Mouse (Mus musculus): Measurements from ENCODE around the gene Corin. TPM values are rescaled to one million over a fixed set of nuclear protein-coding genes. Genes with fewer than 3 reads are reported as not detected.

Corin gene
- polyA plus RNA-seq, 1 experiment from 2014 or later, result 0.06 TPM

DNA sequence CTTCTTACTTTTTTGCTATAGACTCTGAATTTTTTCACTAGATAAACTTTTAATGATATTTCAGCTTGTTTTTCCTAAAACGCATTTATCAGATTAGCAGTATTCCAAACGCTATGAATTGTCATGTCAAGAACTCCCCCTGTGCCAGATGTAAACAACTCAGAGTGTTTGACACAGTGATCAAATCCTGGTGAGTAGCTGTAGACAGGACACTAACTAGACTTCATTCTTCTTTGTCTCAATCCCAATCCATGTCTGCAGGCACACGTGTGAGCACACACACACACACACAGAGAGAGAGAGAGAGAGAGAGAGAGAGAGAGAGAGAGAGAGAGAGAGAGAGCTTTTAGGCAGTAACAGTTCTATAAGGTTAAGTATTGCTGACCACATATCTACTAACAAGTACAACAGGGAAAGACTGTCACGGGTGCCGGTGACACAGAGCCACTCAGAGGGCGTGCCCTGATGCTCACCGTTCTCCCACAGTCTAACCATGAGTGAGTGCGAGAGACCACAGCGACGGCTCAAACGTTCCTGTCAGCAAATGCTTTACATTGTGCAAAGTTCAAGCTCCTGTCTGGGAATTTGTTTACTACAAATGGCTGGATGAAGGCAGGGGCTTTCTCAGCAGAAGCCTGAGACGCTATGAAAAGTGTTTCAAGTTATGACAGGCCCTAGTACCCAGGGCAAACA lies 31.8 kb downstream of the Corin start:
- no peaks in the 10 kb centered on the region for H3K27me3 ChIP-seq
- WGBS, result 83% methylated on average over 12 of the region's 12 CpGs
- no peaks in the 10 kb centered on the region for H3K9me3 ChIP-seq (replicated peaks)
- H3K36me3 ChIP-seq (ENCODE audit: poor library complexity, severe bottlenecking), result no peaks in the 10 kb centered on the region
- H3K4me2 ChIP-seq, result no peak overlapping the region
- H3K4me1 ChIP-seq, result no peaks in the 10 kb centered on the region
- no peak overlapping the region for H3K27ac ChIP-seq
- no peak overlapping the region for H3K4me3 ChIP-seq
- no peak for ATAC-seq
- no peak overlapping the region for H3K9ac ChIP-seq

DNA sequence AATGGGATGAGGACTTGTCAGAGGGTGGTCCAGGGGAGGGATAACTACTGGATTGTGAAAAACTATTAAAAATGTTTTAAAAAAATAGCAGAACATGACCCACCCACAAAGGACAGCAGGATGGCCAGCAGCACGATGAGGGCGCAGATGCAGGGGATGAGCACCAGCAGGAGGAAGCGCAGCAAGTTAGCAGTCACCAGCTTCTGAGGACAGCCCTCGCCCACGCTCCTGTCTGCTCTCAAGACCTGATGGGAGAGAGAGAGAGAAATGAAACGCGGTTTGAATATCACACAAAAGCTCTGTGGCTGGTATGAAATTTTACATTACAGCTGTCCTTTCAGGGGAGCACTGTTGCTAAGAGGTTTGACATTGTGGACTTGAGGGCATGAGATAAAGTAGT lies 32.5 kb downstream of the Corin start:
- H3K36me3 ChIP-seq (ENCODE audit: poor library complexity, severe bottlenecking), result no peaks in the 10 kb centered on the region
- H3K9me3 ChIP-seq (replicated peaks), result no peaks in the 10 kb centered on the region
- 86% methylated on average over 7 of the region's 7 CpGs for WGBS
- no peak overlapping the region for H3K9ac ChIP-seq
- no peak overlapping the region for H3K27ac ChIP-seq
- H3K4me2 ChIP-seq, result no peak overlapping the region
- no peaks in the 10 kb centered on the region for H3K27me3 ChIP-seq
- H3K4me1 ChIP-seq, result no peaks in the 10 kb centered on the region
- no peak for ATAC-seq
- no peak overlapping the region for H3K4me3 ChIP-seq

DNA sequence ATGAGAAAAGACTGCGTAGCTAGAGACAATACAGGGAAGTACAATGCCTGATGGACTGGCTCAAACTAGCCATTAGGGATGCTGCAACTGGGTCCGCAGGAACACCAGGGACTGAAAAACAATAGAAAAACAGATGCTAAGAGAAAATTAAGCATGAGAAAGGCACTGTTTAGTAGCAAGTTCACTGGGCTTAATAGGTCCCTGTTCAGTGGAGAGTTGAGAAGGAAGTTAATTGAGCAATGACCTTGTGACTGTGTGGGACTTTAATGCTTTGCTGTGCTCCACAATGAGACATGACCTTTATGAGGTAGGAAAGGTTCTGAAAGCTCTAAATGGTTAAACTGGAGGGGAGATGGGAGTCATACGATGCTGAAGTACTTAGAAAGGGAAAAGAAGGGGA lies 39.3 kb downstream of the Corin start:
- no peak for ATAC-seq
- Histone ChIP-seq H3K27ac (no peak overlapping the region), H3K9ac (no peak overlapping the region), H3K4me2 (no peak overlapping the region), H3K4me3 (no peak overlapping the region), H3K36me3 (ENCODE audit: poor library complexity, severe bottlenecking) (no peaks in the 10 kb centered on the region), H3K9me3 (replicated peaks) (no peaks in the 10 kb centered on the region), H3K27me3 (no peaks in the 10 kb centered on the region), H3K4me1 (no peaks in the 10 kb centered on the region)
- WGBS, result 61% methylated on average over 3 of the region's 3 CpGs

DNA sequence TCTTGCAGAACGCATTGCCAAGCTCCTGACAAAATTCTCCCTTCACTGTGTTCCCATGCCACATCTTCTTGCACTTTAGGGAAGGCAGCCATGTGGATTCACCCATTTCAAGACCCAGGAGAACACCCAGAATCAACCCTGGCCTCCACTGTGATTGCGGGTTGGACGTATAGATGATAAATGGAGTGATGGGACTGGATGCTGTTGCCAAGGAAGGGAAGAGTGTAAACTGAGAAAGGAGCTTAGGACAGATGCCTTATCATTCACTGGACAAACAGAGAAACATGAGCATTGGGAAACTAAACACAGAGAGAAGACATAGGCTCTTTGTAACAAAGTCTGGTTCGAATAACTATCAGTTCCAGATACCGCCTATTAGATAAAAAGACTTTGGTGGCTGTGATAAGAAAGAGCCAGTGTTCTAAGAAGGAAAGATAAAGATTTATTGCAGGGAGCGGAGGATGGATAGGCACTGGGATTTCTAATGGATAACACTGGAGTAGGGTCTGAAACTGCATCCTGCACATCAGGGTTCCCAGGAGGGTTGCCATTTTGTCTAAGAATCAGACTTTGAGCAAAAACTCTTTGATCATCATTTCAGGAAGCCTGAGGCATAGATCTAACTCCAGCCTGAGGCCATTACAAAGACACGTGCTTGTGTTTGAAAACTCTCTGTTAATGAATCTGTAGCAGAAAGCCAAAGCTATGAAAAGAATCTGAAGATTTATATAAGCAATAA lies 44.7 kb downstream of the Corin start:
- Histone ChIP-seq H3K9ac (no peak overlapping the region), H3K9me3 (replicated peaks) (no peaks in the 10 kb centered on the region), H3K27me3 (no peaks in the 10 kb centered on the region), H3K4me3 (no peak overlapping the region), H3K36me3 (ENCODE audit: poor library complexity, severe bottlenecking) (no peaks in the 10 kb centered on the region), H3K4me2 (no peak overlapping the region), H3K4me1 (no peaks in the 10 kb centered on the region), H3K27ac (no peak overlapping the region)
- 92% methylated on average over 7 of the region's 7 CpGs for WGBS
- no peak for ATAC-seq

DNA sequence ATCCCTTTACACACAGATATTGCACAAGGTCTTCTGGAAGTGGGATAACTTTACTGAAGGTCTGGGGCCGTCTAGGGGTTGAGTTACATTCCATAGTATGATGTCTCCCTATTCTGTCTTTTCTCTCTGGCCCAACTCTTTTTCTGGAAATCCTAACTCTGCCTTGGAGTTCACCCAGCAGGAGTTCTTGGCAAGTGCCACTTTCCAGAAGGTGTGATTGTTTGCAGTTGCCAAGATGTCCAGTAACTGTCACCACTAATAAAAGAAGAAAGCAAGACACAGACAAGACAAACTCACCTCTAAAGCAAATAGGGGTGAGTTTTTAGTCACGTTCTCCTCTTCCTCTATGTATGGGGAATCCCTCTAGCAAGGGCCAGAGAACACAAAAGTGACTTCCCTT lies 50.6 kb downstream of the Corin start:
- H3K4me2 ChIP-seq, result no peak overlapping the region
- ATAC-seq, result no peak
- 60% methylated on average over 2 of the region's 2 CpGs for WGBS

DNA sequence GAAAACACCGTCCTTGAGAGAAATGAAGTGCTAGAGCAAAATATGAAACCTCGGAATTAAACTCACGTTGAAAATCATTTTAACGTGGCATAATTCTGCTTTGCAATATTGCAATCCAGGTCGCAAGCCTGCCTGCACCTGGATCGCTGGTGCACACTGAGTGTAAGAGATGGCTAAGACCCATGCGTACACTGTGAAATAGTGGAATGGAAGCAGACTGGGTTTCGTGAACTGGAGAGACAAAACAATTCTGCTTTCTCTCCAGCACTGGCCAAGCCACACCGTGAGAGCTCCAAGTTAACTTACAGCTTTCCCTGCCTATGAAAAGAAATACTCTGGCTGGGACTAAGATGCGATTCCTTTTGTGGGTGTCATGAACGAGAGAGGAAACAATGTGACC lies 51.1 kb downstream of the Corin start:
- no peaks in the 10 kb centered on the region for H3K9me3 ChIP-seq (replicated peaks)
- H3K9ac ChIP-seq, result no peak overlapping the region
- H3K4me3 ChIP-seq, result no peak overlapping the region
- H3K36me3 ChIP-seq (ENCODE audit: poor library complexity, severe bottlenecking), result no peaks in the 10 kb centered on the region
- no peaks in the 10 kb centered on the region for H3K27me3 ChIP-seq
- H3K27ac ChIP-seq, result peak overlapping the region; percentile 14; the same call in 1 of the 2 replicates
- peak; percentile 67; the same call in 1 of the 2 replicates for ATAC-seq
- WGBS, result 55% methylated on average over 11 of the region's 11 CpGs
- peaks cover 16% of the 10 kb centered on the region for H3K4me1 ChIP-seq
- no peak overlapping the region for H3K4me2 ChIP-seq

More for the DNA sequence above, 50.6 kb downstream of the Corin start:
- H3K27ac ChIP-seq, result no peak overlapping the region
- peaks cover 16% of the 10 kb centered on the region for H3K4me1 ChIP-seq
- H3K9me3 ChIP-seq (replicated peaks), result no peaks in the 10 kb centered on the region
- no peak overlapping the region for H3K9ac ChIP-seq
- no peaks in the 10 kb centered on the region for H3K36me3 ChIP-seq (ENCODE audit: poor library complexity, severe bottlenecking)
- no peak overlapping the region for H3K4me3 ChIP-seq
- H3K27me3 ChIP-seq, result no peaks in the 10 kb centered on the region

DNA sequence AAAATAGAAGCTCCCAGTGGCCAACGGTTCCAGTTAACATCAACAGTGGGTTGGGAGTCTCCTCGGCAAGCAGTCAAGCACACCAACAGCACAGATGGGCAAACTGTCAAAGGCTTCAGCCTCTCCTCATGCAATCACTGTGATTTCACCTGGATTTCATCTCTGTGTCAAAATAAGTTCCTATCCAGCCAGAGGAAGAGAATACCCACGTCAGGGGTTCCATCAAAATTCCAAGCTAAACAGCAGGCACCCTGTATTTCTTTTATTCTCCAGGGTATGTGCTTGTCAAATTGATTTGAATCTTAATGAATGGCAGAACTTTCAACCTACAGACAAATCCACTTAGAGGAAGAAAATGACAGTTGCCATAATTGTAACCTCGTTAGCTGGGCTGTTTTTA lies 51.5 kb downstream of the Corin start:
- WGBS, result 33% methylated on average over 4 of the region's 4 CpGs
- ATAC-seq, result peak; percentile 75

DNA sequence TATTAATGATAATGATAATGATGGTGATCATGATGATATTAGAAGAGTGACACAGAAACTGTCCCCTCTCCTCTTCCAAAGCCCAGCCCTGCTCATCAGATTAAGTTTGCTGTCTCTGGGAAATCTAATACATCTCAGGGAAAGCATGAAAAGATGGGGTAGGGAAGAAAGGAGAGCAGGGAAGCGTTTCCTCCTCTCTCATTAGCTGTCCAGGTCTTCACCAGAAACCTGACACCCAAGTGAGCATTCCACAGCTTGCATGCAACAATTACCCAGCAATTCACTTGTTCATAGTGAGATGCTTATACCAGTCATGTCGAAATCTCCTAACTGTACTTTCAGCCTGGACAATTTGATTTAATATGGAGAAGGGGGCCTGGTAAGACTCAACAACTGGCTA lies 55.4 kb downstream of the Corin start:
- Histone ChIP-seq H3K27ac (no peak overlapping the region), H3K4me1 (peaks cover 14% of the 10 kb centered on the region), H3K9me3 (replicated peaks) (no peaks in the 10 kb centered on the region), H3K4me2 (no peak overlapping the region), H3K27me3 (no peaks in the 10 kb centered on the region), H3K36me3 (ENCODE audit: poor library complexity, severe bottlenecking) (no peaks in the 10 kb centered on the region), H3K9ac (no peak overlapping the region), H3K4me3 (no peak overlapping the region)
- ATAC-seq, result no peak
- WGBS, result 72% methylated on average over 2 of the region's 2 CpGs

More for the DNA sequence above, 51.5 kb downstream of the Corin start:
- no peak overlapping the region for H3K4me2 ChIP-seq
- H3K27me3 ChIP-seq, result no peaks in the 10 kb centered on the region
- H3K4me3 ChIP-seq, result no peak overlapping the region
- H3K9ac ChIP-seq, result no peak overlapping the region
- no peak overlapping the region for H3K27ac ChIP-seq
- no peaks in the 10 kb centered on the region for H3K36me3 ChIP-seq (ENCODE audit: poor library complexity, severe bottlenecking)
- H3K9me3 ChIP-seq (replicated peaks), result no peaks in the 10 kb centered on the region
- peaks cover 16% of the 10 kb centered on the region for H3K4me1 ChIP-seq

DNA sequence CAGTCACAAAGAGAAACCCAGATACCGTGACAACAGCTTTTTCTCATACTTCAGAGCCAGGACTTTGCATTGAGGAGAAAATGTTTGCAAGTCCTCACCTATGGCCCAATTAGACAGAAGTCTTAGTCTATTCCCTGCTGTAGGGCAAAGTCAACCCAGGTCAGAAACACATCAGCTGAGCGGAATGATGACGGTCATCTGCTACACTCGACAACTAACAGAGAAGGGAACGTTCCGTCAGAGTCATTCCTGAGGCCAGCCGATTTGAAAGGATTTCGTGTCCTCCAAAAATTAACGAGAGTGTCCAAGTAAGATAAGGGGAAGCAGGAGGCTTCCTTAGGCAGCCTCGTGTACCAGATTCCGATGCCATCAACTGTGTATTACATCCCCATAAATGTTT lies 58.2 kb downstream of the Corin start:
- Histone ChIP-seq H3K4me3 (no peak overlapping the region), H3K27ac (no peak overlapping the region), H3K9ac (no peak overlapping the region), H3K36me3 (ENCODE audit: poor library complexity, severe bottlenecking) (no peaks in the 10 kb centered on the region), H3K27me3 (no peaks in the 10 kb centered on the region), H3K9me3 (replicated peaks) (no peaks in the 10 kb centered on the region), H3K4me1 (no peaks in the 10 kb centered on the region), H3K4me2 (no peak overlapping the region)
- WGBS, result 92% methylated on average over 11 of the region's 11 CpGs
- ATAC-seq, result no peak

DNA sequence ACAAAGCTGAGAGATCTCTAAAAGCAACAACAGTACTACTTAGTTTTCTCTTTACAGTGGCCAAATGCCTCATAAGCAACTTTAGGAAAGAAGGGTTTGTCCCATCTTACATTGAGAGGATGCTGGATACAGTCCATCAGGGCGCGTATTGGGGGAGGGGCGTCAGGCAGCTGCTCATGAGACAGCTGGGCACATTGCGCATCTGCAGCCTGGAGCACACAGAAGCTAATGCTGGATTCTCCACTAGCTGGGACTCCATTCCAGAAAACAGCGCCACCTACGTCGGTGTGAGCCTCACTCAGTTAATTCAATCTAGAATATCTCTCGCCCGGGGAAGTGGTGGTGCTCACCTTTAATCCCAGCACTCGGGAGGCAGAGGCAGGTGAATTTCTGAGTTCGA lies 60.3 kb downstream of the Corin start:
- Histone ChIP-seq H3K27ac (no peak overlapping the region), H3K4me1 (no peaks in the 10 kb centered on the region), H3K4me2 (no peak overlapping the region), H3K36me3 (ENCODE audit: poor library complexity, severe bottlenecking) (no peaks in the 10 kb centered on the region), H3K27me3 (no peaks in the 10 kb centered on the region), H3K9ac (no peak overlapping the region), H3K4me3 (no peak overlapping the region), H3K9me3 (replicated peaks) (no peaks in the 10 kb centered on the region)
- WGBS, result 75% methylated on average over 11 of the region's 11 CpGs
- no peak for ATAC-seq

DNA sequence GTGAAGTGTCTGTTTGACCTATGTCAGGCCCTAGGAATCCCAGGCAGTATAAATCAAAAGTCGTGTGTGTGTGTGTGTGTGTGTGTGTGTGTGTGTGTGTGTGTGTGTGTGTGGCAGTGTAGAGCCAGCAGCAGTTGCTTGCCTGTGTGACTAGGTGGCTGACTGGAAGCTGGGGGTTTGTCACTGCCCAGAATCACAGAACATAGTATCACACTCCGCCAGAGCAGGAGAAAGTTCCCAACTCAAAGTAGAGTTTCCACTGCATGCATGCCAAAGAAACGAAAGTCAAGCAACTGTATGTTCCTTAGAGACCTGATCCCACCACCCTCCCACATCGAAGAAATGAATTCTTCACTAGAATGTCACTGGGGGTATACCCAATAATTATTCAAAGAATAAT lies 61.3 kb downstream of the Corin start:
- Histone ChIP-seq H3K9ac (no peak overlapping the region), H3K27me3 (no peaks in the 10 kb centered on the region), H3K27ac (no peak overlapping the region), H3K9me3 (replicated peaks) (no peaks in the 10 kb centered on the region), H3K36me3 (ENCODE audit: poor library complexity, severe bottlenecking) (no peaks in the 10 kb centered on the region), H3K4me3 (no peak overlapping the region), H3K4me2 (no peak overlapping the region), H3K4me1 (no peaks in the 10 kb centered on the region)
- no peak for ATAC-seq
- WGBS, result 86% methylated on average over 4 of the region's 4 CpGs

DNA sequence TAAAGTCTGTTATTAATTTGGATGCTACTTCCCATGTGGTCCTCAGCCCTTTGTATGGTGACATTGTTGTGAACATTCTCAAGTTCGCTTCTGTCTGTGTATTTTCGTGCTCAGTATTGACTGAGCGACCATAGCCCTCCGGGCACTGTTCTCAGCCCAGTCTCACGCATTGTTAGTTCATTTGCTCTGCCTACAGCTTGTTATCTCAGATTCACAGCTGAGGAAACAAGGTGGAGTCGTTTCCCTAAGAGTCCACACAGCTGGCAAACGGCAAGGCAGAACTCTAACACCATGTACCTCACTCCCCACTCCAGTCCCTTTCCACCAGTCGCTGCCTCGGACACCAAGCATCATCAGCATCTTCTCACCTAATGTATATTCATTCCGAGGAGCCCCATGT lies 63.1 kb downstream of the Corin start:
- Histone ChIP-seq H3K36me3 (ENCODE audit: poor library complexity, severe bottlenecking) (no peaks in the 10 kb centered on the region), H3K4me3 (no peak overlapping the region), H3K27ac (no peak overlapping the region), H3K9me3 (replicated peaks) (no peaks in the 10 kb centered on the region), H3K27me3 (no peaks in the 10 kb centered on the region), H3K4me2 (no peak overlapping the region), H3K9ac (no peak overlapping the region), H3K4me1 (no peaks in the 10 kb centered on the region)
- 82% methylated on average over 10 of the region's 10 CpGs for WGBS
- no peak for ATAC-seq

DNA sequence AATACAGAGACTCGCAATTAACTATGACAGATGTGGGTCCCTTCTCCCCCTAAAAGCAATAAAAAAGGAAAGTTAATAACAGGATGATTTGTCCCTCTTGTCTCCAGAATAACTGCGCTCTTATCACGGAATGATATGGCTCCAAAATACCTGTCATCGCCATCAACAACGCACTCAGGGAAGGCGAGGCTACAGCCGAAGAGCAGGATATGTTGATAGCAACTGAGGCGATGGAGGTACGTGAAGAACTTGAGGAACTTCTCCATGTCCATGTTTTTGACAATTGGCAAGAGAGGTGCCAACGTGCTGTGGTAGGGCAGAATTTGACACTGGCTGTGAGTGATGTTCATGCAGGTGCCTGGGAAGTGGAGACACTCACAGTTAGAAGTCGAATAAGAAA lies 69.2 kb downstream of the Corin start:
- H3K27me3 ChIP-seq, result no peaks in the 10 kb centered on the region
- H3K36me3 ChIP-seq (ENCODE audit: poor library complexity, severe bottlenecking), result no peaks in the 10 kb centered on the region
- no peaks in the 10 kb centered on the region for H3K4me1 ChIP-seq
- no peaks in the 10 kb centered on the region for H3K9me3 ChIP-seq (replicated peaks)
- no peak overlapping the region for H3K9ac ChIP-seq
- ATAC-seq, result no peak
- H3K4me2 ChIP-seq, result no peak overlapping the region
- H3K4me3 ChIP-seq, result no peak overlapping the region
- 94% methylated on average over 11 of the region's 11 CpGs for WGBS
- H3K27ac ChIP-seq, result no peak overlapping the region

Measured in forebrain, embryonic 13.5 days (tissue).